Comparison of ENCODE assay signal across 11 mouse cellular contexts in the genomic region with DNA sequence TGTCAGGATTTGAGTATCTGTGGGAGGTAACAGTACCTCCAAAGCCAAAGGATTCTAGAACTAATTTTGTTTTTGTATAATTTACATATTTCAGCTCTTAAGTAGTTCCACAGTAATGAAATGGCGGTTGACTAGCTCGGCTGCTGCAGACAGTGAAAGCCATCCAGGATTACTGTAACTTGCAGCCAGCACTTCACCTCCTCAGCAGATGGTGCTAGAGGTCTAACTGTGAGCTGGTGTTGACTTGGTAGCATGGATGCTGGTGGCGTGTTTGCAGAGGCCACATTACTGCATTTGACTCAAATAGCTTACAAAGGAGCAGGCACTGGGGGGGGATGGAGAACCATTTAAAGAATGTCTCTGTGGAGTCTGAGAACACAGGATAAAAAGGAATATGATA. TPM values are rescaled to one million over a fixed set of nuclear protein-coding genes. Genes with fewer than 3 reads are reported as not detected.
DNase-seq lines count a peak whose midpoint lies in the region; ATAC-seq and TF ChIP-seq lines count a peak whose summit lies in the region.
"Had no signal": no experiment of that assay in that cellular context is flagged by ENCODE, and none has a peak within 500 bp of the region (broad histone marks: within the 10 kb centered on the region; RNA-seq: fewer than 3 reads in every experiment).

No protein-coding gene starts in this region.

- H3K4me3 ChIP-seq in kidney, postnatal 0 days (replicated peaks; ENCODE audit: low read depth, low read length), result no peak overlapping the region
- H3K4me3 ChIP-seq in cerebellum, adult 2 months (replicated peaks; ENCODE audit: insufficient read depth, low read depth, low read length), result no peak overlapping the region
- H3K4me3 ChIP-seq in hindbrain, embryonic 12.5 days, result no peak overlapping the region
- no peak overlapping the region for H3K4me3 ChIP-seq in hindbrain, embryonic 14.5 days (replicated peaks; ENCODE audit: low read length)
- H3K4me3 ChIP-seq: heart, embryonic 13.5 days; stomach, embryonic 15.5 days had no signal

- peak; percentile 62; the same call in 1 of the 2 replicates for TF ChIP-seq CTCF in kidney, postnatal 0 days (IDR thresholded peaks at IDR 0.05; ENCODE audit: low read depth)
- peak; percentile 80 for TF ChIP-seq CTCF in cerebellum, adult 2 months (IDR thresholded peaks at IDR 0.05; ENCODE audit: borderline replicate concordance, insufficient read depth, low read depth, low read length)

- no peak overlapping the region for H3K9ac ChIP-seq in kidney, postnatal 0 days (ENCODE audit: low read depth, low read length)
- no peak overlapping the region for H3K9ac ChIP-seq in hindbrain, embryonic 12.5 days
- no peak overlapping the region for H3K9ac ChIP-seq in hindbrain, embryonic 14.5 days
- H3K9ac ChIP-seq: heart, embryonic 13.5 days; stomach, embryonic 15.5 days had no signal

- H3K27me3 ChIP-seq in kidney, postnatal 0 days (ENCODE audit: insufficient read depth, low read length), result no peaks in the 10 kb centered on the region
- H3K27me3 ChIP-seq in cerebellum, adult 2 months (ENCODE audit: control insufficient read depth, insufficient read depth, low read length), result no peaks in the 10 kb centered on the region
- no peaks in the 10 kb centered on the region for H3K27me3 ChIP-seq in hindbrain, embryonic 12.5 days
- H3K27me3 ChIP-seq in hindbrain, embryonic 14.5 days (ENCODE audit: control insufficient read depth, insufficient read depth, low read length), result no peaks in the 10 kb centered on the region
- H3K27me3 ChIP-seq: heart, embryonic 13.5 days; stomach, embryonic 15.5 days had no signal

- DNase-seq in kidney, postnatal 0 days (ENCODE audit: low spot score), result peak; percentile 31
- no peak for DNase-seq in kidney, adult 9 months
- peak; percentile 6 for DNase-seq in MN1 (ENCODE audit: low spot score)
- DNase-seq in cerebellum, adult 2 months, result peak; percentile 40 to 49
- peak; percentile 33 to 58 for DNase-seq in left cerebral cortex, adult 18-20 months (ENCODE audit: low spot score in 2 of 2)
- peak; percentile 63 for DNase-seq in telencephalon, adult 2 months (ENCODE audit: low read depth, low spot score)
- no peak for DNase-seq in hindbrain, embryonic 14.5 days (ENCODE audit: low spot score)

- TF ChIP-seq POLR2A in cerebellum, adult 2 months (IDR thresholded peaks at IDR 0.05; ENCODE audit: borderline replicate concordance, insufficient read depth, low read length), result no peak

- no peak overlapping the region for H3K4me2 ChIP-seq in kidney, postnatal 0 days (ENCODE audit: low read length)
- H3K4me2 ChIP-seq in hindbrain, embryonic 12.5 days (replicated peaks), result no peak overlapping the region
- H3K4me2 ChIP-seq in hindbrain, embryonic 14.5 days (replicated peaks), result no peak overlapping the region
- H3K4me2 ChIP-seq: heart, embryonic 13.5 days; stomach, embryonic 15.5 days had no signal

- ATAC-seq in kidney, postnatal 0 days (replicated peaks; ENCODE audit: low FRiP score, low read depth), result no peak; the same call in 1 of the 2 replicates
- ATAC-seq in hindbrain, embryonic 12.5 days (ENCODE audit: low FRiP score), result no peak
- no peak for ATAC-seq in hindbrain, embryonic 14.5 days (ENCODE audit: low FRiP score)

- H3K9me3 ChIP-seq in kidney, postnatal 0 days (replicated peaks; ENCODE audit: low read length), result no peaks in the 10 kb centered on the region
- no peaks in the 10 kb centered on the region for H3K9me3 ChIP-seq in hindbrain, embryonic 12.5 days (replicated peaks)
- no peaks in the 10 kb centered on the region for H3K9me3 ChIP-seq in hindbrain, embryonic 14.5 days (ENCODE audit: control insufficient read depth, low read length)
- H3K9me3 ChIP-seq: heart, embryonic 13.5 days; stomach, embryonic 15.5 days had no signal

- no peak overlapping the region for H3K27ac ChIP-seq in kidney, postnatal 0 days
- no peak overlapping the region for H3K27ac ChIP-seq in cerebellum, adult 2 months (ENCODE audit: insufficient read depth, low read length)
- H3K27ac ChIP-seq in hindbrain, embryonic 12.5 days, result no peak overlapping the region
- no peak overlapping the region for H3K27ac ChIP-seq in hindbrain, embryonic 14.5 days
- H3K27ac ChIP-seq: heart, embryonic 13.5 days; macrophage; stomach, embryonic 15.5 days had no signal

- H3K36me3 ChIP-seq in kidney, postnatal 0 days (ENCODE audit: insufficient read depth, low read length), result 0 out of 2 replicates have a peak, but pooled peaks cover 8% of the 10 kb centered on the region
- H3K36me3 ChIP-seq in hindbrain, embryonic 12.5 days, result peaks cover 18% of the 10 kb centered on the region
- H3K36me3 ChIP-seq in hindbrain, embryonic 14.5 days (replicated peaks; ENCODE audit: control insufficient read depth, insufficient read depth), result peaks cover 21% of the 10 kb centered on the region
- H3K36me3 ChIP-seq: stomach, embryonic 15.5 days had no signal

- WGBS in kidney, postnatal 0 days, result 68% methylated on average over 3 of the region's 3 CpGs
- 16% methylated on average over 3 of the region's 3 CpGs for WGBS in cerebellum, adult 2 months
- WGBS in hindbrain, embryonic 12.5 days, result 77% methylated on average over 3 of the region's 3 CpGs
- 72% methylated on average over 3 of the region's 3 CpGs for WGBS in hindbrain, embryonic 14.5 days

- H3K4me1 ChIP-seq in kidney, postnatal 0 days (replicated peaks; ENCODE audit: insufficient read depth, low read length), result 0 out of 2 replicates have a peak, but pooled peaks cover 4% of the 10 kb centered on the region
- H3K4me1 ChIP-seq in cerebellum, adult 2 months (ENCODE audit: control insufficient read depth, insufficient read depth, low read length), result no peaks in the 10 kb centered on the region
- H3K4me1 ChIP-seq in hindbrain, embryonic 12.5 days, result no peaks in the 10 kb centered on the region
- no peaks in the 10 kb centered on the region for H3K4me1 ChIP-seq in hindbrain, embryonic 14.5 days (replicated peaks; ENCODE audit: control insufficient read depth, insufficient read depth, low read length)
- H3K4me1 ChIP-seq: stomach, embryonic 15.5 days had no signal

RNA-seq across cellular contexts. Expression of a gene that starts 29.9 kb away (rescaled TPM):
- 3.2 and 3.3 TPM in 2 replicates for polyA plus RNA-seq in kidney, postnatal 0 days (2015; fragmentation: Nextera tagmentation; extraction: Ambion mirVana)
- 14.6 and 16.5 TPM in 2 replicates for polyA plus RNA-seq in cerebellum, adult 2 months (2012; rRNA removed)
- 10 to 100 TPM; 21.0 to 25.0 TPM for total RNA-seq in left cerebral cortex, adult 18-20 months (2021)
- polyA plus RNA-seq in hindbrain, embryonic 12.5 days (2016; fragmentation: Nextera tagmentation; extraction: Ambion mirVana), result 20.5 and 21.8 TPM in 2 replicates
- polyA plus RNA-seq in hindbrain, embryonic 14.5 days (2014; fragmentation: Nextera tagmentation; extraction: Ambion mirVana), result 22.7 and 24.0 TPM in 2 replicates

Comparison
In these comparisons a context has a peak if more than half of its experiments do, and no peak if none do; other contexts are left out.
1. DNase-seq: peak in kidney, postnatal 0 days (single experiment), MN1 (single experiment), cerebellum, adult 2 months (2 of 2), left cerebral cortex, adult 18-20 months (2 of 2) and telencephalon, adult 2 months (single experiment); none in kidney, adult 9 months (single experiment) and hindbrain, embryonic 14.5 days (single experiment).